Mouse (Mus musculus) lung, postnatal 0 days (tissue): ENCODE results near the gene Uba3.

Source experiments
- CTCF ChIP-seq: IDR thresholded peaks from 2 replicates; pipeline ENCODE4 v1.5.1; 2016; ENCODE audit warnings: antibody characterized with exemption, mild to moderate bottlenecking
- EP300 ChIP-seq: IDR thresholded peaks from 2 replicates; pipeline ENCODE4 v1.6.1; 2016; ENCODE audit warnings: antibody characterized with exemption, mild to moderate bottlenecking, control low read depth

- TF ChIP-seq CTCF (no peak), EP300 (no peak)
Measured at GRCm38 (mm10) chr6:97149721-97150120, 55.7 kb downstream of the Uba3 start.
